Mouse (Mus musculus): ENCODE results near the gene Clasp2. TPM values are rescaled to one million over a fixed set of nuclear protein-coding genes. Genes with fewer than 3 reads are reported as not detected.

Gene Clasp2
- polyA plus RNA-seq, 1 experiment from 2014 or later, result 145 TPM

GRCm38 (mm10) chr9:113941103-113941805, 200.0 kb downstream of the Clasp2 start:
- Histone ChIP-seq H3K27me3 (ENCODE audit: control insufficient read depth, insufficient read depth, low read depth, low read length) (no peaks in the 10 kb centered on the region), H3K4me3 (ENCODE audit: low read depth, low read length) (no peak overlapping the region), H3K4me1 (ENCODE audit: control insufficient read depth, insufficient read depth, low read length) (no peaks in the 10 kb centered on the region), H3K9ac (ENCODE audit: low read depth, low read length) (no peak overlapping the region), H3K36me3 (ENCODE audit: control insufficient read depth, insufficient read depth, low read length) (peaks cover 2% of the 10 kb centered on the region; the same call in 1 of the 2 replicates), H3K4me2 (ENCODE audit: low read length) (no peak overlapping the region), H3K9me3 (replicated peaks; ENCODE audit: control insufficient read depth, low read length, poor library complexity, severe bottlenecking) (no peaks in the 10 kb centered on the region), H3K27ac (ENCODE audit: low read length) (no peak overlapping the region)
- no peak for ATAC-seq
- WGBS, result 95% methylated on average over 3 of the region's 3 CpGs

GRCm38 (mm10) chr9:113943372-113943771, 202.1 kb downstream of the Clasp2 start:
- no peak overlapping the region for H3K9ac ChIP-seq (ENCODE audit: low read depth, low read length)
- H3K36me3 ChIP-seq (ENCODE audit: control insufficient read depth, insufficient read depth, low read length), result peaks cover 6% of the 10 kb centered on the region
- H3K27ac ChIP-seq (ENCODE audit: low read length), result no peak overlapping the region
- H3K4me3 ChIP-seq (ENCODE audit: low read depth, low read length), result no peak overlapping the region
- no peak for ATAC-seq
- H3K4me1 ChIP-seq (ENCODE audit: control insufficient read depth, insufficient read depth, low read length), result no peaks in the 10 kb centered on the region
- H3K27me3 ChIP-seq (ENCODE audit: control insufficient read depth, insufficient read depth, low read depth, low read length), result no peaks in the 10 kb centered on the region
- 100% methylated on average over 1 of the region's 1 CpGs for WGBS
- no peaks in the 10 kb centered on the region for H3K9me3 ChIP-seq (replicated peaks; ENCODE audit: control insufficient read depth, low read length, poor library complexity, severe bottlenecking)
- no peak overlapping the region for H3K4me2 ChIP-seq (ENCODE audit: low read length)

GRCm38 (mm10) chr9:113947216-113947615, 205.9 kb downstream of the Clasp2 start:
- WGBS, result 88% methylated on average over 1 of the region's 1 CpGs
- Histone ChIP-seq H3K9me3 (replicated peaks; ENCODE audit: control insufficient read depth, low read length, poor library complexity, severe bottlenecking) (no peaks in the 10 kb centered on the region), H3K4me3 (ENCODE audit: low read depth, low read length) (no peak overlapping the region)

GRCm38 (mm10) chr9:113957777-113958176, 216.5 kb downstream of the Clasp2 start:
- ATAC-seq, result no peak
- Histone ChIP-seq H3K27me3 (ENCODE audit: control insufficient read depth, insufficient read depth, low read depth, low read length) (no peaks in the 10 kb centered on the region), H3K4me1 (ENCODE audit: control insufficient read depth, insufficient read depth, low read length) (no peaks in the 10 kb centered on the region), H3K4me3 (ENCODE audit: low read depth, low read length) (no peak overlapping the region), H3K27ac (ENCODE audit: low read length) (no peak overlapping the region), H3K9ac (ENCODE audit: low read depth, low read length) (no peak overlapping the region), H3K9me3 (replicated peaks; ENCODE audit: control insufficient read depth, low read length, poor library complexity, severe bottlenecking) (no peaks in the 10 kb centered on the region), H3K4me2 (ENCODE audit: low read length) (no peak overlapping the region), H3K36me3 (ENCODE audit: control insufficient read depth, insufficient read depth, low read length) (peaks cover 14% of the 10 kb centered on the region; the same call in 1 of the 2 replicates)
- WGBS, result 97% methylated on average over 4 of the region's 4 CpGs

More at GRCm38 (mm10) chr9:113947216-113947615, 205.9 kb downstream of the Clasp2 start:
- Histone ChIP-seq H3K4me2 (ENCODE audit: low read length) (no peak overlapping the region), H3K36me3 (ENCODE audit: control insufficient read depth, insufficient read depth, low read length) (peaks cover 6% of the 10 kb centered on the region), H3K27me3 (ENCODE audit: control insufficient read depth, insufficient read depth, low read depth, low read length) (no peaks in the 10 kb centered on the region), H3K4me1 (ENCODE audit: control insufficient read depth, insufficient read depth, low read length) (no peaks in the 10 kb centered on the region), H3K9ac (ENCODE audit: low read depth, low read length) (no peak overlapping the region), H3K27ac (ENCODE audit: low read length) (no peak overlapping the region)
- no peak for ATAC-seq

GRCm38 (mm10) chr9:113963718-113964117, 222.4 kb downstream of the Clasp2 start:
- Histone ChIP-seq H3K36me3 (ENCODE audit: control insufficient read depth, insufficient read depth, low read length) (peaks cover 24% of the 10 kb centered on the region), H3K27ac (ENCODE audit: low read length) (no peak overlapping the region), H3K4me1 (ENCODE audit: control insufficient read depth, insufficient read depth, low read length) (no peaks in the 10 kb centered on the region), H3K9me3 (replicated peaks; ENCODE audit: control insufficient read depth, low read length, poor library complexity, severe bottlenecking) (no peaks in the 10 kb centered on the region), H3K27me3 (ENCODE audit: control insufficient read depth, insufficient read depth, low read depth, low read length) (no peaks in the 10 kb centered on the region), H3K9ac (ENCODE audit: low read depth, low read length) (no peak overlapping the region), H3K4me2 (ENCODE audit: low read length) (no peak overlapping the region), H3K4me3 (ENCODE audit: low read depth, low read length) (no peak overlapping the region)
- no peak for ATAC-seq

- Histone ChIP-seq H3K4me2 (ENCODE audit: low read length) (no peak overlapping the region), H3K36me3 (ENCODE audit: control insufficient read depth, insufficient read depth, low read length) (peaks cover 26% of the 10 kb centered on the region), H3K27ac (ENCODE audit: low read length) (no peak overlapping the region), H3K9me3 (replicated peaks; ENCODE audit: control insufficient read depth, low read length, poor library complexity, severe bottlenecking) (no peaks in the 10 kb centered on the region), H3K4me1 (ENCODE audit: control insufficient read depth, insufficient read depth, low read length) (no peaks in the 10 kb centered on the region), H3K4me3 (ENCODE audit: low read depth, low read length) (no peak overlapping the region), H3K27me3 (ENCODE audit: control insufficient read depth, insufficient read depth, low read depth, low read length) (no peaks in the 10 kb centered on the region), H3K9ac (ENCODE audit: low read depth, low read length) (no peak overlapping the region)
- WGBS, result 96% methylated on average over 8 of the region's 8 CpGs
- no peak for ATAC-seq
Observed at GRCm38 (mm10) chr9:113964415-113964814, 223.1 kb downstream of the Clasp2 start.

GRCm38 (mm10) chr9:113966838-113967237, 225.6 kb downstream of the Clasp2 start:
- Histone ChIP-seq H3K9me3 (replicated peaks; ENCODE audit: control insufficient read depth, low read length, poor library complexity, severe bottlenecking) (no peaks in the 10 kb centered on the region), H3K4me2 (ENCODE audit: low read length) (no peak overlapping the region), H3K27ac (ENCODE audit: low read length) (no peak overlapping the region), H3K27me3 (ENCODE audit: control insufficient read depth, insufficient read depth, low read depth, low read length) (no peaks in the 10 kb centered on the region), H3K9ac (ENCODE audit: low read depth, low read length) (no peak overlapping the region), H3K4me3 (ENCODE audit: low read depth, low read length) (no peak overlapping the region), H3K4me1 (ENCODE audit: control insufficient read depth, insufficient read depth, low read length) (no peaks in the 10 kb centered on the region), H3K36me3 (ENCODE audit: control insufficient read depth, insufficient read depth, low read length) (peaks cover 32% of the 10 kb centered on the region)
- ATAC-seq, result no peak
- 97% methylated on average over 4 of the region's 4 CpGs for WGBS

GRCm38 (mm10) chr9:113968967-113969366, 227.7 kb downstream of the Clasp2 start:
- H3K4me3 ChIP-seq (ENCODE audit: low read depth, low read length), result no peak overlapping the region
- H3K4me1 ChIP-seq (ENCODE audit: control insufficient read depth, insufficient read depth, low read length), result no peaks in the 10 kb centered on the region
- no peak overlapping the region for H3K4me2 ChIP-seq (ENCODE audit: low read length)
- ATAC-seq, result no peak
- no peaks in the 10 kb centered on the region for H3K9me3 ChIP-seq (replicated peaks; ENCODE audit: control insufficient read depth, low read length, poor library complexity, severe bottlenecking)
- no peak overlapping the region for H3K9ac ChIP-seq (ENCODE audit: low read depth, low read length)
- H3K27me3 ChIP-seq (ENCODE audit: control insufficient read depth, insufficient read depth, low read depth, low read length), result no peaks in the 10 kb centered on the region
- peaks cover 38% of the 10 kb centered on the region for H3K36me3 ChIP-seq (ENCODE audit: control insufficient read depth, insufficient read depth, low read length)
- no peak overlapping the region for H3K27ac ChIP-seq (ENCODE audit: low read length)
- 93% methylated on average over 7 of the region's 7 CpGs for WGBS
